Mouse (Mus musculus): ENCODE measurements around the gene Sh3glb1. TPM values are rescaled to one million over a fixed set of nuclear protein-coding genes. Genes with fewer than 3 reads are reported as not detected.

Sh3glb1 gene
- polyA plus RNA-seq, 1 experiment = 182 TPM

DNA sequence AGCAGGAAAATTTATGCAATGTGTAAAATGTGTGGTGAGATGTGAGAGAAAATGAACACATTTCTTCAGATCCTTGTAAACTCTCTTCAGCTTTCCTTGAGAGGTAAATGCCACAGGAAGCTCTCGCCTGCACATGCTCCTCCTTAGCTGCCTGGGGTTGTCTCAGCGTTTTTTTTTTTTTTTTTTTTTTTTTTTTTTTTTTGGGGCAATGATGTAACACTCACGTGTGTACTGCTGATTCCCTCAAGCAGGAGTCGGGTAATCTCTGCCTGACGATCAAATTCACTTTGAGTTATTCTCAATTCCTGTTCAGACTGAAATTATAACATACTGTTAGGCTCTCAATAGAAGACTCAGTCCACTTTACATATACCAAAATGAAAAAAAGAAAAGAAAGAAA is 23.0 kb downstream of the Sh3glb1 start:
- no peak overlapping the region for H3K4me3 ChIP-seq (ENCODE audit: insufficient read depth, low read depth, low read length)
- 74% methylated on average over 5 of the region's 5 CpGs for WGBS
- no peak for TF ChIP-seq POLR2A (IDR thresholded peaks at IDR 0.05; ENCODE audit: insufficient read depth, low read depth, low read length)
- no peaks in the 10 kb centered on the region for H3K4me1 ChIP-seq (ENCODE audit: control insufficient read depth, insufficient read depth, low read length)
- H3K27ac ChIP-seq (ENCODE audit: insufficient read depth, low read depth, low read length) = no peak overlapping the region

DNA sequence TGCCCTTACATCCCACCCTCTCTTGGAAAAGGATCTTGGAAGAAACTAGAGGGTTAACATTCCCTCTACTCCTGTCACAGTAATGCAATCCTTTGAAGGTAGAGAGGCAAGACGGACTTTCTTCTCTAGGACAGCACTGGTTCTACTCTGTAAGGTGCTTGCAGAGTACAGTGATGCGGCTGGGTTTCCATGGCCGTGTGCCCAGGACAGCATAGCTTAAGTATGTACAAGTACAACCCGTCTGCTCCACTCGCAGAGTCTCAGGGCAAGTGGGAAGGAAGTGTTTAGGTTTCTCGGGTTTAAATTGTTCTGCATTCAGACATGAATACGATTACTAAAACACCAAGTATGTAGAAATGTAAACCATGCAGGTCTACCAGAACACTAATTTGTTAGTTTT is 25.2 kb downstream of the Sh3glb1 start:
- Histone ChIP-seq H3K4me3 (ENCODE audit: insufficient read depth, low read depth, low read length) (no peak overlapping the region), H3K4me1 (ENCODE audit: control insufficient read depth, insufficient read depth, low read length) (no peaks in the 10 kb centered on the region), H3K27ac (ENCODE audit: insufficient read depth, low read depth, low read length) (no peak overlapping the region)
- TF ChIP-seq POLR2A (IDR thresholded peaks at IDR 0.05; ENCODE audit: insufficient read depth, low read depth, low read length) (no peak), CTCF (IDR thresholded peaks at IDR 0.05; ENCODE audit: insufficient read depth, low read depth, low read length) (no peak)
- 87% methylated on average over 7 of the region's 7 CpGs for WGBS

DNA sequence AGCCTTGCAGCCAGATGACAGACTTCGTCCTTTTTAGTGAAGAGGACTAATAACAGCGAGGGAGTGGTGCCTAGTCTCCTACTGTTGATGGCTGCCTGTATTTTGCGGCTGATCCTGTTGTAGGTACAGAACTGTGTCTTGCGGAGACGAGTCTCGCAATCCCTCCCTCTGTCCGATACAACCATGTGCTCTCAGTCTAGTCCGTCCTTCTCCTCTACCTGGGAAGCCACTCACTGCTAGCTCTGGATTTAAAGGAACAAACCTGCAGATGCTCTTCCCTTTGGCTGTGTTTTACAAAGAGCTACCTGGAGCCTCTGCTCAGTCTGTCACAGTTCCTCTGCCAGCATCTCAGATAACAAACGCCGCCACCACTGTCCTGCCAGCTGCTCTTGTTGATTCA is 26.1 kb downstream of the Sh3glb1 start:
- no peak overlapping the region for H3K27ac ChIP-seq (ENCODE audit: insufficient read depth, low read depth, low read length)
- WGBS = 91% methylated on average over 10 of the region's 10 CpGs
- no peaks in the 10 kb centered on the region for H3K4me1 ChIP-seq (ENCODE audit: control insufficient read depth, insufficient read depth, low read length)
- no peak for TF ChIP-seq POLR2A (IDR thresholded peaks at IDR 0.05; ENCODE audit: insufficient read depth, low read depth, low read length)
- no peak for TF ChIP-seq CTCF (IDR thresholded peaks at IDR 0.05; ENCODE audit: insufficient read depth, low read depth, low read length)
- no peak overlapping the region for H3K4me3 ChIP-seq (ENCODE audit: insufficient read depth, low read depth, low read length)

DNA sequence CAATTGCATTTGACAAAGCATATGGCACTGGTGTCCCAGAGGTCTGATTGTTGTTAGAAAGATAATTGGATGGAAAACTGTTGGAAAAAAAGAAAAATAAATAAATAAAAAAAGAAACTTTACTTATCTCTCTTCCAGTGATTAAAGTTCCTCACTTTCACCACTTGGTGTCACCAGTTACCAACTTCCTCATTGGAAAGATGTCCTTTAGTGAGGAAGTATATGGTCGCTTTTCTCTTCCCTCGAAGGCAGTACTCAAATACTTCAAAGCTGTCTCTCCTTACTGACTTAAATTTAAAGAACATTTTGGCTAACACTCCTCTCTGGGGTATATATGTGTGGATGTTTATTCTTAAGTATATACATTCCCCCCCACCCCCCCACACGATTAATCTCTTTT is 28.1 kb downstream of the Sh3glb1 start:
- Histone ChIP-seq H3K4me3 (ENCODE audit: insufficient read depth, low read depth, low read length) (no peak overlapping the region), H3K27ac (ENCODE audit: insufficient read depth, low read depth, low read length) (no peak overlapping the region), H3K4me1 (ENCODE audit: control insufficient read depth, insufficient read depth, low read length) (no peaks in the 10 kb centered on the region)
- WGBS = 32% methylated on average over 3 of the region's 3 CpGs
- TF ChIP-seq POLR2A (IDR thresholded peaks at IDR 0.05; ENCODE audit: insufficient read depth, low read depth, low read length) (no peak), CTCF (IDR thresholded peaks at IDR 0.05; ENCODE audit: insufficient read depth, low read depth, low read length) (no peak)

DNA sequence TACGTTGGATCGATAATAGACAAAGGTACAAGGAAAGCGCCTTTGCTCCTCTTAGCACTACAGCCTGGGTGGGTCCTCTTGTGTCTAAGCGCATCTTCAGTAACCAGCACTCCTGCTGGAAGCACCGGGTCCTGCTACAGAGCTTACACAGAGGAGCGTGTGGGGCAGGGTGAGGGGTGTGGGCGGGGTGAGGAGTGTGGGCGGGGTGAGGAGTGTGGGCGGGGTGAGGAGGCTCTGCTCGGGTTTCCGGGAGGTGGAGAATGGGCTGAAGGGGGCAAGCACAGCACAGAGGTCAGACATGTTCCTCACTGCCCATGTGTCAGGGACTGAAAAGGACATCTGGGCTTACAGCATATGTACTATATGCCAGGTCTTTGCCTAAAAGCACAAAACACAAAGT is 30.9 kb downstream of the Sh3glb1 start:
- Histone ChIP-seq H3K4me1 (ENCODE audit: control insufficient read depth, insufficient read depth, low read length) (no peaks in the 10 kb centered on the region), H3K27ac (ENCODE audit: insufficient read depth, low read depth, low read length) (no peak overlapping the region), H3K4me3 (ENCODE audit: insufficient read depth, low read depth, low read length) (no peak overlapping the region)
- no peak for TF ChIP-seq CTCF (IDR thresholded peaks at IDR 0.05; ENCODE audit: insufficient read depth, low read depth, low read length)
- WGBS = 40% methylated on average over 11 of the region's 11 CpGs

DNA sequence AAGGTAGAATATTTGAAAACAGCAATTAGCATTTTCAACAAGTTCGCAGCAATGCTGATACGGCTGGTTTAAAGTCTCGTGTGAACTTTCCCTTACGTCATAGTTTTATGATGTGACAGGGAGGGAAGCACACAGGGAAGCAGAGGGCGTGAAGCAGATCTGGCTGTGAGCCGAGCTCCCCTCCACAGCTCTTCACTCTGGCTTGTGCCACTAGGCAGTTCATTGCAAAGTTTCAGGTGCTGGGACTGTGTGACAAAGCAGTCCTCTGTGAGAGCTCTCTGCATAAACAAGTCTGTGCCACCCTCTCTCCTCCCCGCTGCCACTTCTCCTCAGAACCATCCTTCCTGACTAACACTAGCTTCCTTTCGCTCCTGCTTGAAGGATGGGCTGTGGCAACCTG is 31.9 kb downstream of the Sh3glb1 start:
- TF ChIP-seq CTCF (IDR thresholded peaks at IDR 0.05; ENCODE audit: insufficient read depth, low read depth, low read length) = no peak
- no peak for TF ChIP-seq POLR2A (IDR thresholded peaks at IDR 0.05; ENCODE audit: insufficient read depth, low read depth, low read length)
- 73% methylated on average over 8 of the region's 8 CpGs for WGBS
- Histone ChIP-seq H3K4me1 (ENCODE audit: control insufficient read depth, insufficient read depth, low read length) (no peaks in the 10 kb centered on the region), H3K4me3 (ENCODE audit: insufficient read depth, low read depth, low read length) (no peak overlapping the region), H3K27ac (ENCODE audit: insufficient read depth, low read depth, low read length) (no peak overlapping the region)

DNA sequence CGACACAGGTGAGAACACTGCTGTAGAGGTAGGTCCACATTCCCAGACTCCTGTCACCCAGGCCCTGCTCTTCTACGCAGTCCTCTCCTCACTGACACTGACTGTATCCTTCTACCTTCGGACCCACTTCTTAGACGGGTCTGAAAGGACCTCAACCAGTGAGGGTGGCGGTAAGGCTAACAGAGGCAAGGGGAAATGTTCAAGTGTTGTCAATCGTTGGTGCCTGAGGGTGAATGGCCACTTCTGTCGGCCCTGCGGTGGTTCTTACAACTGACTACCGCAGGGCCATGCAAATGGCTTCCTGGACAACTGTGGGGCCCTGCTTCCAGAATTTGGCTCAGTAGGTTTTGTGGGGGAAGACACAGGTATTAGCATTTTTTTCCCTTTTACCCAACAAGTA is 32.5 kb downstream of the Sh3glb1 start:
- WGBS = 87% methylated on average over 9 of the region's 9 CpGs

DNA sequence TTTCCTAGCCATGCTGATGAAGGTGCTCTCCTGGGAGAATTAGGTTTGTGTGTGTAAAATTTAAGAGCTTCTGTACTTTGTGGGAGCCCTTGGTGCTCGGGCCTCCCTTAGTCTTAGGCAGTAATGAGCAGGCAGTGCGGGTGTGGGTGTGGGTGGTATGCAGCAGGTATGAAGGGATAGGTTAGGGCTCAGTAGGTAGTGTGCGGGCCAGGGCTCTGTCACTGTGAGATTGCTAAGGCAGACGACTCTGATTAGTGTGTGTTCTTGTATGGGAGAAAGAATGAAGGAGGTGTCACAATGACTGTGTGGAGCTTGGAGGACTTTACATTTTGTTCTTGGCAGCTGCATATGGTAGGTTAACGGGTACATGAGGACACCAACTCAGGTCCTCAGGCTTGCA is 34.0 kb downstream of the Sh3glb1 start:
- WGBS = 90% methylated on average over 5 of the region's 5 CpGs
- no peak for TF ChIP-seq POLR2A (IDR thresholded peaks at IDR 0.05; ENCODE audit: insufficient read depth, low read depth, low read length)
- TF ChIP-seq CTCF (IDR thresholded peaks at IDR 0.05; ENCODE audit: insufficient read depth, low read depth, low read length) = no peak

More for the DNA sequence above, 32.5 kb downstream of the Sh3glb1 start:
- Histone ChIP-seq H3K4me1 (ENCODE audit: control insufficient read depth, insufficient read depth, low read length) (no peaks in the 10 kb centered on the region), H3K27ac (ENCODE audit: insufficient read depth, low read depth, low read length) (no peak overlapping the region), H3K4me3 (ENCODE audit: insufficient read depth, low read depth, low read length) (no peak overlapping the region)
- TF ChIP-seq CTCF (IDR thresholded peaks at IDR 0.05; ENCODE audit: insufficient read depth, low read depth, low read length) = no peak
- no peak for TF ChIP-seq POLR2A (IDR thresholded peaks at IDR 0.05; ENCODE audit: insufficient read depth, low read depth, low read length)

DNA sequence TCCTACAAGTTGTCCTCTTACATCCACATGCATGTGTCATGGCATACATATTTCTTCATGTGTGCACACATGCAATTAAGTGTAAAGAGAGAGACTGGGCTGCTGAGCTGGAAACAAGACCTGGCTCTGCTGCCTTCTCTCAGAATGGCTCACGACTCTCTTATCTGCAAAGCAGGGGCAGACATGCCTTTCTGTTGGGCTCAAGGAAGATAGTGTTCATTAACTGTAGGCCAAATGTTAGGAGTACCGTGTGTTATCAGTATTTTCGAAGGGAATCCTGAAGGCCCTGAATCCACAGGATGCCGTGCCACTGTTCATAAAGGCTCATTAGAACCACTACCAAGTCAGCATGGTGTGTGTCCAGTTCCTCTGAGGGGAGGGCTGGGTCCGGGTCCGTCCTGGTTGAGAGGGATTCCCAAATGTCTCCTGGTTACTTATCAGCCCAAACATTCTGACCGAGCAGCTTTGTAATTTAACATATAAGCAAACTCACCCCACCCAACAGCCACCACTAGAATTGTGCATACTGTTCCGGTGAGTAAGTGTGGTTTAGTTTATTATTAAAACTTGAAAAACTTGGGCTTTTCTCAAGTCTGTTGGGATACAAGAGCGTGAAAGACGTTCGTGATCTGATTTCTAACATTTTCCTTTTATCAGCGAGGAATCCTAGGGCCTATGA is 36.9 kb downstream of the Sh3glb1 start:
- Histone ChIP-seq H3K4me1 (ENCODE audit: control insufficient read depth, insufficient read depth, low read length) (no peaks in the 10 kb centered on the region), H3K27ac (ENCODE audit: insufficient read depth, low read depth, low read length) (no peak overlapping the region), H3K4me3 (ENCODE audit: insufficient read depth, low read depth, low read length) (no peak overlapping the region)
- TF ChIP-seq POLR2A (IDR thresholded peaks at IDR 0.05; ENCODE audit: insufficient read depth, low read depth, low read length) (no peak), CTCF (IDR thresholded peaks at IDR 0.05; ENCODE audit: insufficient read depth, low read depth, low read length) (no peak)
- 97% methylated on average over 12 of the region's 12 CpGs for WGBS

More for the DNA sequence above, 34.0 kb downstream of the Sh3glb1 start:
- no peak overlapping the region for H3K4me3 ChIP-seq (ENCODE audit: insufficient read depth, low read depth, low read length)
- H3K27ac ChIP-seq (ENCODE audit: insufficient read depth, low read depth, low read length) = no peak overlapping the region
- no peaks in the 10 kb centered on the region for H3K4me1 ChIP-seq (ENCODE audit: control insufficient read depth, insufficient read depth, low read length)

DNA sequence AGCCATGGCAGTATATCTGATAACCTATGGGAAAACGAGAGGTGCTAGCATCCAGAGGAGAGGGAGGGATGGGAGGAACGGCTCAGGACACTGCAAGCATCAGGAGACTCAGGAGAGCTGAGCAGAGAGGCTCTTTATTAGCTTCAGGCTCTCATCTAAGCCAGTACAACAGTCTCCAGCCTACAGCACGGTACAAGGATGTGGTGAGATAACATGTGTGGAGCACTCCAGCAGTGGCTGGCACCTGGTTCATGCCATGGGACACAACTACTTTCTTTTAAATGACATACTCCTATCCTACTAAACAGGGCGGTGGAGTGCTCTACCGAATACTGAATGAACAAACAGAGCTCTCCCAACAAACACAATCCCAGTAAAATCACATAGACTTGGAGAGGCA is 38.6 kb downstream of the Sh3glb1 start:
- TF ChIP-seq POLR2A (IDR thresholded peaks at IDR 0.05; ENCODE audit: insufficient read depth, low read depth, low read length) (no peak), CTCF (IDR thresholded peaks at IDR 0.05; ENCODE audit: insufficient read depth, low read depth, low read length) (no peak)
- no peaks in the 10 kb centered on the region for H3K4me1 ChIP-seq (ENCODE audit: control insufficient read depth, insufficient read depth, low read length)
- no peak overlapping the region for H3K4me3 ChIP-seq (ENCODE audit: insufficient read depth, low read depth, low read length)
- H3K27ac ChIP-seq (ENCODE audit: insufficient read depth, low read depth, low read length) = no peak overlapping the region
- 84% methylated on average over 5 of the region's 5 CpGs for WGBS
